Mouse (Mus musculus) myocyte (in vitro differentiated cells): Measurements from ENCODE around the gene Pah. TPM values are rescaled to one million over a fixed set of nuclear protein-coding genes. Genes with fewer than 3 reads are reported as not detected.

ENCODE experiments used
- H3K27me3 ChIP-seq: one replicate; pipeline ENCODE4 v1.6.1; 2011; ENCODE audit not compliant: control insufficient read depth, insufficient read depth, insufficient read length
- H3K36me3 ChIP-seq: one replicate; pipeline ENCODE4 v1.6.1; 2011; ENCODE audit not compliant: control insufficient read depth, insufficient read depth
- H3K4me2 ChIP-seq: one replicate; pipeline ENCODE4 v1.6.1; 2011; ENCODE audit warnings: low read depth, control low read depth
- H3K4me3 ChIP-seq: one replicate; pipeline ENCODE4 v1.5.1; 2011; ENCODE audit warnings: mild to moderate bottlenecking, control low read depth, moderate library complexity
- H3K79me2 ChIP-seq: one replicate; pipeline ENCODE4 v1.6.1; 2011; ENCODE audit not compliant: control insufficient read depth, insufficient read depth
- H3ac ChIP-seq: one replicate; pipeline ENCODE4 v1.6.1; 2011; ENCODE audit not compliant: control insufficient read depth, insufficient read length
- CEBPB ChIP-seq: IDR thresholded peaks from 2 replicates; pipeline ENCODE4 v1.6.1; 2011; ENCODE audit warnings: mild to moderate bottlenecking, moderate library complexity; ENCODE audit not compliant: poor library complexity, insufficient read depth, severe bottlenecking
- E2F4 ChIP-seq: IDR thresholded peaks from one replicate; pipeline ENCODE4 v1.6.1; 2011; ENCODE audit warnings: mild to moderate bottlenecking, control low read depth, moderate library complexity; ENCODE audit not compliant: insufficient read depth
- MAX ChIP-seq: IDR thresholded peaks from one replicate; pipeline ENCODE4 v1.6.1; 2011; ENCODE audit warnings: low read depth, mild to moderate bottlenecking, control low read depth
- MYOD1 ChIP-seq, 3 experiments: IDR thresholded peaks; one replicate each; pipeline ENCODE4 v1.6.1; 2011; ENCODE audit warnings: control low read depth in 2 of 3, low read depth in 2 of 3, mild to moderate bottlenecking in 2 of 3, moderate library complexity in 1 of 3; ENCODE audit not compliant: insufficient read length in 2 of 3, control insufficient read depth in 1 of 3
- MYOG ChIP-seq, 3 experiments: IDR thresholded peaks; one replicate each; pipeline ENCODE4 v1.6.1; 2011; ENCODE audit warnings: control low read depth in 2 of 3, low read depth in 2 of 3, mild to moderate bottlenecking in 2 of 3; ENCODE audit not compliant: insufficient read length in 2 of 3, control insufficient read depth in 1 of 3, insufficient read depth in 1 of 3
- POLR2A ChIP-seq: IDR thresholded peaks from one replicate; pipeline ENCODE4 v1.6.1; 2011; ENCODE audit warnings: low read depth, mild to moderate bottlenecking, control low read depth, moderate library complexity; ENCODE audit not compliant: insufficient read length
- POLR2AphosphoS2 ChIP-seq: IDR thresholded peaks from one replicate; pipeline ENCODE4 v1.6.1; 2011; ENCODE audit warnings: low read depth, control low read depth; ENCODE audit not compliant: insufficient read length
- REST ChIP-seq: IDR thresholded peaks from one replicate; pipeline ENCODE4 v1.6.1; 2011; ENCODE audit warnings: mild to moderate bottlenecking, control low read depth, moderate library complexity; ENCODE audit not compliant: insufficient read depth, insufficient read length
- SRF ChIP-seq: IDR thresholded peaks from one replicate; pipeline ENCODE4 v1.6.1; 2011; ENCODE audit warnings: low read depth; ENCODE audit not compliant: control insufficient read depth, insufficient read length
- TCF12 ChIP-seq: IDR thresholded peaks from one replicate; pipeline ENCODE4 v1.6.1; 2011; ENCODE audit warnings: mild to moderate bottlenecking, control low read depth; ENCODE audit not compliant: poor library complexity, insufficient read depth, severe bottlenecking
- TCF3 ChIP-seq: IDR thresholded peaks from one replicate; pipeline ENCODE4 v1.6.1; 2011; ENCODE audit warnings: low read depth, control low read depth; ENCODE audit not compliant: insufficient read length
- USF1 ChIP-seq: IDR thresholded peaks from one replicate; pipeline ENCODE4 v1.6.1; 2011; ENCODE audit warnings: low read depth, mild to moderate bottlenecking, control low read depth, moderate library complexity
- polyA plus RNA-seq: library from polyadenylated mRNA; unstranded; fragments of >200 nt; fragmentation: generic; extraction: Trizol; gene quantifications from one replicate; pipeline ENCODE4 v1.2.1, GENCODE M21; 2012; ENCODE audit warnings: missing spikeins

Gene Pah
- polyA plus RNA-seq, 1 experiment = not detected

GRCm38 (mm10) chr10:87503946-87504345 lies 17.6 kb upstream of the Pah start:
- TF ChIP-seq USF1 (no peak), MAX (no peak), REST (no peak), E2F4 (no peak), MYOD1 (IDR thresholded peaks at IDR 0.05; ENCODE audit: control insufficient read depth in 1 of 3, insufficient read length in 2 of 3, low read depth in 2 of 3) (no peak), MYOG (IDR thresholded peaks at IDR 0.05; ENCODE audit: control insufficient read depth in 1 of 3, insufficient read depth in 1 of 3, insufficient read length in 2 of 3, low read depth in 2 of 3) (no peak), TCF3 (no peak), TCF12 (no peak), SRF (no peak), POLR2AphosphoS2 (no peak)
- Histone ChIP-seq H3K4me2 (no peak overlapping the region), H3K79me2 (no peaks in the 10 kb centered on the region), H3K4me3 (no peak overlapping the region), H3K27me3 (peaks cover 9% of the 10 kb centered on the region), H3K36me3 (no peaks in the 10 kb centered on the region), H3ac (no peak overlapping the region)

DNA sequence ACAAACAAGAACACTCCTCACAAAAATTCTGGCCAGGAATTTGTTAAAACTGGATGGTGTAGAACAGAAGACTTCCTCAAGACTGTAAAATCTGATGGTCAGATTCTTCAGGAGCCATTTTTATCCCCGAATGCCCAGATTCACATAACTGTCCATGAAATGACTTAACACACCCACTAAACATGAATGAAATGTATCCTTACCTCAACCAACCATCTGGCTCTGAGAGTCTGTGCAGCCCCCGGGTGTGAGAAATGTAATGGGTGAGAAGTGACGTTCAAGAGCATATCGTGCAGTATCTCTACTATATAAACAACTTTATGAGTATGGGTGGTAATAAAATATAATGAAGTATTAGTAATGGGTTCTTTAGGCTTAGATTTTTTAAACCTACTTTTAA lies 13.0 kb upstream of the Pah start:
- H3K27me3 ChIP-seq = no peaks in the 10 kb centered on the region
- H3K4me2 ChIP-seq = no peak overlapping the region
- no peaks in the 10 kb centered on the region for H3K79me2 ChIP-seq
- H3K4me3 ChIP-seq = no peak overlapping the region
- no peak for TF ChIP-seq POLR2A
- no peak for TF ChIP-seq SRF
- TF ChIP-seq CEBPB = no peak
- TF ChIP-seq E2F4 = no peak
- TF ChIP-seq MYOG (IDR thresholded peaks at IDR 0.05; ENCODE audit: control insufficient read depth in 1 of 3, insufficient read depth in 1 of 3, insufficient read length in 2 of 3, low read depth in 2 of 3) = no peak
- no peak for TF ChIP-seq POLR2AphosphoS2
- no peak for TF ChIP-seq REST
- TF ChIP-seq MAX = no peak
- TF ChIP-seq USF1 = no peak
- TF ChIP-seq TCF3 = no peak
- TF ChIP-seq TCF12 = no peak
- no peak for TF ChIP-seq MYOD1 (IDR thresholded peaks at IDR 0.05; ENCODE audit: control insufficient read depth in 1 of 3, insufficient read length in 2 of 3, low read depth in 2 of 3)
- H3K36me3 ChIP-seq = no peaks in the 10 kb centered on the region
- H3ac ChIP-seq = no peak overlapping the region

- no peak overlapping the region for H3ac ChIP-seq
- no peak overlapping the region for H3K4me2 ChIP-seq
- no peaks in the 10 kb centered on the region for H3K27me3 ChIP-seq
- no peaks in the 10 kb centered on the region for H3K36me3 ChIP-seq
- H3K79me2 ChIP-seq = no peaks in the 10 kb centered on the region
- TF ChIP-seq MYOG (IDR thresholded peaks at IDR 0.05; ENCODE audit: control insufficient read depth in 1 of 3, insufficient read depth in 1 of 3, insufficient read length in 2 of 3, low read depth in 2 of 3) (no peak), E2F4 (no peak), USF1 (no peak), POLR2AphosphoS2 (no peak), CEBPB (no peak), TCF3 (no peak), MYOD1 (IDR thresholded peaks at IDR 0.05; ENCODE audit: control insufficient read depth in 1 of 3, insufficient read length in 2 of 3, low read depth in 2 of 3) (no peak), POLR2A (no peak), MAX (no peak), TCF12 (no peak), REST (no peak)
- H3K4me3 ChIP-seq = no peak overlapping the region
Measured at GRCm38 (mm10) chr10:87513052-87513451, 8.5 kb upstream of the Pah start.

GRCm38 (mm10) chr10:87518585-87518984 lies 3.0 kb upstream of the Pah start:
- Histone ChIP-seq H3ac (no peak overlapping the region), H3K4me2 (no peak overlapping the region), H3K4me3 (no peak overlapping the region), H3K79me2 (no peaks in the 10 kb centered on the region), H3K27me3 (no peaks in the 10 kb centered on the region), H3K36me3 (no peaks in the 10 kb centered on the region)
- TF ChIP-seq TCF3 = no peak
- TF ChIP-seq MAX = no peak
- TF ChIP-seq POLR2AphosphoS2 = no peak
- TF ChIP-seq MYOG (IDR thresholded peaks at IDR 0.05; ENCODE audit: control insufficient read depth in 1 of 3, insufficient read depth in 1 of 3, insufficient read length in 2 of 3, low read depth in 2 of 3) = no peak

DNA sequence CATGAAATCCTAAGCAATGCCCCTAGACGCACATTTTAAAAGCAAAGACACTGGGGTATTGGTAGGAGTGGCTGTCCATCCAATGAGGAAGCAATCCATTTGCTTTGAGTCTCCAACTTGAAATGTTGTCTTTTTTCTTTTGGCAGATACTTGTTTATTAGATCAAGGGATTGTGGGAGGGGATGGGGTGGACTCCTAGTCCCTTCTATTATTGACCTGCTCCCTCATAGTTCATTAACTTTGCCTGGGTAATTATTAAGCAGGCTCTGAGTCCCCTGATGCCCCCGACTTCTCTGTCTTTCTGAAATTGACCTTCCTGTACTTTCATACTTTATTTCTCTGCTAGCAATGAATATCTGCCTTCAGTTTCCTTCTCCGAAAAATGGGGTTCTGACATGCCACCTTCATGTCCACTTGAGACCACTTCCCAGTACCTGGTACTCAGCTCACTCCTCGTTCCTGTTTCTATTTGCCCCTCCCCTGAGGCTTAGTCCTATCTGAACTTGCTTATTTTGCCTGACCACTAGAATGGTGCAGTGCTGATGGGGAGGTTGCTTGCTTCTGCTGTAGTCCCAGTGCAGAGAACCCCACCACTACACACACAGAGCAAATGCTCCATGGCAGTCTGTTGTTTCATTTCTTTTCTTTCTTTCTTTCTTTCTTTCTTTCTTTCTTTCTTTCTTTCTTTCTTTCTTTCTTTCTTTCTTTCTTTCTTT lies 1.0 kb upstream of the Pah start:
- Histone ChIP-seq H3ac (no peak overlapping the region), H3K4me2 (no peak overlapping the region)
- TF ChIP-seq TCF12 (no peak), USF1 (no peak), CEBPB (no peak), POLR2AphosphoS2 (no peak), REST (no peak), TCF3 (no peak), POLR2A (no peak), MYOG (IDR thresholded peaks at IDR 0.05; ENCODE audit: control insufficient read depth in 1 of 3, insufficient read depth in 1 of 3, insufficient read length in 2 of 3, low read depth in 2 of 3) (no peak), E2F4 (no peak), SRF (no peak), MYOD1 (IDR thresholded peaks at IDR 0.05; ENCODE audit: control insufficient read depth in 1 of 3, insufficient read length in 2 of 3, low read depth in 2 of 3) (no peak), MAX (no peak)

More for the DNA sequence above, 1.0 kb upstream of the Pah start:
- Histone ChIP-seq H3K27me3 (no peaks in the 10 kb centered on the region), H3K36me3 (no peaks in the 10 kb centered on the region), H3K79me2 (no peaks in the 10 kb centered on the region), H3K4me3 (no peak overlapping the region)
